In the genomic region with DNA sequence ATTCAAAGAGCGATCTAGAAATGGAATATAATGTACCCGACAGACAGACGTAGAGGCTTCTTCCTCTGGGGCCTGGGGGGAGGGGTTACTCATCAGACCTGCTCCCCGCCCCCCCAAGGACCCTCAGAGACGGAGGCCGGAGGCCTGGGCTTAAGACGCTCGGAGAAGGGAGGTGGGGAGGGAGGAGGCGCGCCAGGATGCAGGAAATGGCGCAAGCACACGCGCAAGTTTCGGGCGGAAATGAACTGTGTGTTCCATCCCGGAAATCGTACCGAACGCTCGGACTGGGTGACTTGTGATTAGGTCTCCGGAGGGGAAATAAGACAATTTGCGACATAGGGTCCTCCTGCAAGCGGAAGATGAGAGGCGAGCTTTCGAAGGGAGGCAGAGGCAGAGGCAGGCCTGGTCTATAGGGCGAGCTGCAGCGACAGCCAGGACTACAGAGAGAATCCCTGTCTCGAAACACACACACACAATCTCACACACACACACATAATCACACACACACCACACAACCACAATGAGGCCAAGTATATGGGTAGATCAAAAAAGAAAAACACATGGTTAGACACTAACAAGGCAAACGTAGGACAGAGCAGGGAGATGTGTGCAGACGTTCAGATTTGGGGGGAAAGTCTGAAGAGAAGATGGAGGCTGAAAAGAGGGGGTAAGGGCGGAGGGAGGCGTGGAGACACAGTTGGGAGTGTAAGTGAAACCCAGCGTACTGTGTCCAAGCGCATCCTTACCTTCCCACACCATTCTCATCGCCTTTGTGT, we compare ENCODE assay signal across 7 mouse cellular contexts. TPM values are rescaled to one million over a fixed set of nuclear protein-coding genes. Genes with fewer than 3 reads are reported as not detected.
DNase-seq lines count a peak whose midpoint lies in the region; ATAC-seq lines count a peak whose summit lies in the region.

A gene (minus strand): TSS at position 179 of the 776 bp plus-strand sequence.

- peak within 1 kb of the TSS; percentile 87 for H3K27ac ChIP-seq in embryonic facial prominence, embryonic 11.5 days (replicated peaks; ENCODE audit: low read depth, low read length)
- peak within 1 kb of the TSS; percentile 96 for H3K27ac ChIP-seq in limb, embryonic 10.5 days
- H3K27ac ChIP-seq in midbrain, embryonic 13.5 days, result peak within 1 kb of the TSS; percentile 95

- ATAC-seq in embryonic facial prominence, embryonic 11.5 days (replicated peaks; ENCODE audit: insufficient number of reproducible peaks, low FRiP score, low TSS enrichment, low read depth), result peak; percentile 71
- peak; percentile 68 for ATAC-seq in granulocyte monocyte progenitor cell, adult 5-6 weeks (replicated peaks; ENCODE audit: poor library complexity, severe bottlenecking)
- ATAC-seq in midbrain, embryonic 13.5 days, result peak; percentile 77

- peak within 1 kb of the TSS; percentile 95 for H3K9ac ChIP-seq in embryonic facial prominence, embryonic 11.5 days (replicated peaks; ENCODE audit: low read length)
- peak within 1 kb of the TSS; percentile 86 for H3K9ac ChIP-seq in midbrain, embryonic 13.5 days (replicated peaks)

- H3K9me3 ChIP-seq in embryonic facial prominence, embryonic 11.5 days (replicated peaks; ENCODE audit: control insufficient read depth, low read length), result no peaks in the 10 kb centered on the region
- no peaks in the 10 kb centered on the region for H3K9me3 ChIP-seq in limb, embryonic 10.5 days (replicated peaks)
- H3K9me3 ChIP-seq in midbrain, embryonic 13.5 days, result no peaks in the 10 kb centered on the region

- H3K4me1 ChIP-seq in embryonic facial prominence, embryonic 11.5 days (ENCODE audit: control insufficient read depth, insufficient read depth, low read length), result no peaks in the 10 kb centered on the region
- peaks cover 39% of the 10 kb centered on the region for H3K4me1 ChIP-seq in limb, embryonic 10.5 days
- H3K4me1 ChIP-seq in midbrain, embryonic 13.5 days (replicated peaks), result peaks cover 40% of the 10 kb centered on the region

- under 1% methylated on average over 35 of the region's 35 CpGs for WGBS in embryonic facial prominence, embryonic 11.5 days
- WGBS in limb, embryonic 10.5 days, result under 1% methylated on average over 35 of the region's 35 CpGs
- WGBS in midbrain, embryonic 13.5 days, result under 1% methylated on average over 35 of the region's 35 CpGs

- H3K36me3 ChIP-seq in embryonic facial prominence, embryonic 11.5 days (replicated peaks; ENCODE audit: control insufficient read depth, insufficient read depth, low read depth, low read length), result no peaks in the 10 kb centered on the region
- H3K36me3 ChIP-seq in limb, embryonic 10.5 days, result peaks cover 27% of the 10 kb centered on the region
- peaks cover 10% of the 10 kb centered on the region for H3K36me3 ChIP-seq in midbrain, embryonic 13.5 days

- no peaks in the 10 kb centered on the region for H3K27me3 ChIP-seq in embryonic facial prominence, embryonic 11.5 days (ENCODE audit: control insufficient read depth, insufficient read depth, low read length)
- no peaks in the 10 kb centered on the region for H3K27me3 ChIP-seq in limb, embryonic 10.5 days (ENCODE audit: low read depth, poor library complexity, severe bottlenecking)
- no peaks in the 10 kb centered on the region for H3K27me3 ChIP-seq in midbrain, embryonic 13.5 days

- DNase-seq in adrenal gland, postnatal 14 days, result peak; percentile 95
- DNase-seq in embryonic facial prominence, embryonic 11.5 days (ENCODE audit: low spot score), result peak; percentile 95
- peak; percentile 92 for DNase-seq in kidney, adult 11 months
- peak; percentile 88 for DNase-seq in limb, embryonic 10.5 days (ENCODE audit: low spot score)
- DNase-seq in spleen, adult 12 weeks (ENCODE audit: low spot score), result peak; percentile 74

- peak within 1 kb of the TSS; percentile 90 for H3K4me2 ChIP-seq in embryonic facial prominence, embryonic 11.5 days (ENCODE audit: low read depth, low read length)
- peak within 1 kb of the TSS; percentile 96 for H3K4me2 ChIP-seq in midbrain, embryonic 13.5 days (replicated peaks)

- H3K4me3 ChIP-seq in embryonic facial prominence, embryonic 11.5 days (ENCODE audit: low read depth, low read length), result peak within 1 kb of the TSS; percentile 51
- peak within 1 kb of the TSS; percentile 66 for H3K4me3 ChIP-seq in limb, embryonic 10.5 days
- peak within 1 kb of the TSS; percentile 62 for H3K4me3 ChIP-seq in midbrain, embryonic 13.5 days (replicated peaks)

RNA-seq across cellular contexts. Expression of the gene that starts here (rescaled TPM):
- total RNA-seq in adrenal gland, postnatal 14 days (2021), result 15.3 and 17.7 TPM in 2 replicates
- 3.1 and 4.0 TPM in 2 replicates for polyA plus RNA-seq in embryonic facial prominence, embryonic 11.5 days (2014; fragmentation: Nextera tagmentation; extraction: Ambion mirVana)
- total RNA-seq in granulocyte monocyte progenitor cell, adult 5-6 weeks (2014; fragmentation: Nextera tagmentation), result 4.5 and 5.2 TPM in 2 replicates
- 5.3 and 5.9 TPM in 2 replicates for total RNA-seq in granulocyte monocyte progenitor cell, adult 5-6 weeks (2017)
- polyA plus RNA-seq in limb, embryonic 10.5 days (2016; fragmentation: Nextera tagmentation; extraction: Ambion mirVana), result 10.7 and 12.1 TPM in 2 replicates
- polyA plus RNA-seq in midbrain, embryonic 13.5 days (2015; fragmentation: Nextera tagmentation; extraction: Ambion mirVana), result 8.3 and 11.0 TPM in 2 replicates

Comparison
In these comparisons a context has a peak if more than half of its experiments do, and no peak if none do; other contexts are left out.
1. Peak in every context shown above with its lines: DNase-seq, ATAC-seq, H3K4me3 ChIP-seq and H3K27ac ChIP-seq.